Mouse (Mus musculus): ENCODE measurements around the gene Eya4. TPM values are rescaled to one million over a fixed set of nuclear protein-coding genes. Genes with fewer than 3 reads are reported as not detected.

Eya4 gene
- polyA plus RNA-seq, 3 experiments from 2014 or later, result not detected

- ATAC-seq, result no peak
Observed at GRCm38 (mm10) chr10:23060041-23060693, 290.4 kb downstream of the Eya4 start.

- no peak for ATAC-seq
Observed at GRCm38 (mm10) chr10:23053379-23053915, 297.1 kb downstream of the Eya4 start.

Data from inflammation-experienced regulatory T-cells, adult 6 months (primary cell).